Mouse (Mus musculus): ENCODE measurements around the gene Mybpc2. TPM values are rescaled to one million over a fixed set of nuclear protein-coding genes. Genes with fewer than 3 reads are reported as not detected.

Gene Mybpc2
- total and polyA plus RNA-seq, 3 experiments = 0.05 TPM; not detected in 2

GRCm38 (mm10) chr7:44495086-44495485 lies 29.4 kb downstream of the Mybpc2 start:
- no peak for ATAC-seq (ENCODE audit: extremely low read depth, insufficient number of reproducible peaks, low FRiP score, poor library complexity, severe bottlenecking)
- H3K27me3 ChIP-seq (ENCODE audit: insufficient read depth, low read length) = no peaks in the 10 kb centered on the region
- no peaks in the 10 kb centered on the region for H3K9me3 ChIP-seq (replicated peaks)
- DNase-seq (ENCODE audit: low spot score) = no peak
- TF ChIP-seq GATA1 (IDR thresholded peaks at IDR 0.05; ENCODE audit: borderline replicate concordance, low read length) = no peak
- no peak for TF ChIP-seq TAL1 (conservative IDR thresholded peaks at IDR 0.05; ENCODE audit: low read depth, low read length)
- TF ChIP-seq CTCF (IDR thresholded peaks at IDR 0.05; ENCODE audit: low read depth, low read length) = no peak
- TF ChIP-seq GATA2 (IDR thresholded peaks at IDR 0.05; ENCODE audit: borderline replicate concordance, low read depth, low read length) = no peak
- no peak for TF ChIP-seq POLR2AphosphoS5 (IDR thresholded peaks at IDR 0.05; ENCODE audit: insufficient replicate concordance, low read depth, low read length)
- peaks cover 37% of the 10 kb centered on the region for H3K4me1 ChIP-seq (ENCODE audit: insufficient read depth, low read depth, low read length)
- peak overlapping the region; percentile 85; the same call in 1 of the 2 replicates for H3K4me3 ChIP-seq (ENCODE audit: low read depth, low read length)
- H3K36me3 ChIP-seq (replicated peaks) = peaks cover 56% of the 10 kb centered on the region

GRCm38 (mm10) chr7:44494681-44495080 lies 29.8 kb downstream of the Mybpc2 start:
- Histone ChIP-seq H3K9me3 (replicated peaks) (no peaks in the 10 kb centered on the region), H3K27me3 (ENCODE audit: insufficient read depth, low read length) (no peaks in the 10 kb centered on the region), H3K36me3 (replicated peaks) (peaks cover 60% of the 10 kb centered on the region), H3K4me1 (ENCODE audit: insufficient read depth, low read depth, low read length) (peaks cover 37% of the 10 kb centered on the region), H3K4me3 (ENCODE audit: low read depth, low read length) (peak overlapping the region; percentile 85; the same call in 1 of the 2 replicates)
- TF ChIP-seq CTCF (IDR thresholded peaks at IDR 0.05; ENCODE audit: low read depth, low read length) (no peak), TAL1 (conservative IDR thresholded peaks at IDR 0.05; ENCODE audit: low read depth, low read length) (no peak), GATA1 (IDR thresholded peaks at IDR 0.05; ENCODE audit: borderline replicate concordance, low read length) (no peak), POLR2AphosphoS5 (IDR thresholded peaks at IDR 0.05; ENCODE audit: insufficient replicate concordance, low read depth, low read length) (no peak), GATA2 (IDR thresholded peaks at IDR 0.05; ENCODE audit: borderline replicate concordance, low read depth, low read length) (no peak)
- no peak for DNase-seq (ENCODE audit: low spot score)
- ATAC-seq (ENCODE audit: extremely low read depth, insufficient number of reproducible peaks, low FRiP score, poor library complexity, severe bottlenecking) = no peak

GRCm38 (mm10) chr7:44492166-44492826 lies 32.2 kb downstream of the Mybpc2 start:
- H3K36me3 ChIP-seq (replicated peaks) = peaks cover 76% of the 10 kb centered on the region

DNA sequence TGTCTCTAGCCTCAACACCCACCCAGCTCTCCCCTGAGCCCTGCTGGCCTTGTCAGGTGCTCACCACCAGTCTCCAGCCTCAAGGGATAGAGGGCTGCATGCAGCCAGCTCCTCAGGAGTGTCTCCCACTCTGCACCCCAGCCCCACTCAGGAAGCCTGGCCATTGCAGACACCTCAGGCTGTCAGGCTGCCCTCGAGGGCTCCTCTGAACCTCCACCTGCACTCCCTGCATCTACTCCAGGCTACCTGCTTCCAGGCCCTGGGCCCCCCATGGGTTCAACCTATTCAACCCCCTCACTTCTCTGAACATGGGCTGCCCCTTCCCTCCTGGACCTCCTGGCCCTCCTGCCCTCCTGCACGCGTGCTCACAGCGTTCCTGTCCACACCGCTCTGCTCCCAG lies 33.1 kb downstream of the Mybpc2 start:
- no peak for ATAC-seq (ENCODE audit: extremely low read depth, insufficient number of reproducible peaks, low FRiP score, poor library complexity, severe bottlenecking)
- Histone ChIP-seq H3K4me1 (ENCODE audit: insufficient read depth, low read depth, low read length) (peaks cover 23% of the 10 kb centered on the region), H3K9me3 (replicated peaks) (no peaks in the 10 kb centered on the region), H3K27me3 (ENCODE audit: insufficient read depth, low read length) (no peaks in the 10 kb centered on the region; the same call in 1 of the 2 replicates), H3K36me3 (replicated peaks) (peaks cover 85% of the 10 kb centered on the region), H3K4me3 (ENCODE audit: low read depth, low read length) (no peak overlapping the region)
- no peak for DNase-seq (ENCODE audit: low spot score)
- TF ChIP-seq GATA2 (IDR thresholded peaks at IDR 0.05; ENCODE audit: borderline replicate concordance, low read depth, low read length) (no peak), POLR2AphosphoS5 (IDR thresholded peaks at IDR 0.05; ENCODE audit: insufficient replicate concordance, low read depth, low read length) (no peak), GATA1 (IDR thresholded peaks at IDR 0.05; ENCODE audit: borderline replicate concordance, low read length) (no peak), TAL1 (conservative IDR thresholded peaks at IDR 0.05; ENCODE audit: low read depth, low read length) (no peak), CTCF (IDR thresholded peaks at IDR 0.05; ENCODE audit: low read depth, low read length) (no peak)

More at GRCm38 (mm10) chr7:44492166-44492826, 32.2 kb downstream of the Mybpc2 start:
- ATAC-seq (ENCODE audit: extremely low read depth, insufficient number of reproducible peaks, low FRiP score, poor library complexity, severe bottlenecking) = no peak
- Histone ChIP-seq H3K4me3 (ENCODE audit: low read depth, low read length) (no peak overlapping the region), H3K4me1 (ENCODE audit: insufficient read depth, low read depth, low read length) (peaks cover 31% of the 10 kb centered on the region), H3K27me3 (ENCODE audit: insufficient read depth, low read length) (no peaks in the 10 kb centered on the region), H3K9me3 (replicated peaks) (no peaks in the 10 kb centered on the region)
- DNase-seq (ENCODE audit: low spot score) = no peak
- TF ChIP-seq GATA2 (IDR thresholded peaks at IDR 0.05; ENCODE audit: borderline replicate concordance, low read depth, low read length) = no peak
- TF ChIP-seq GATA1 (IDR thresholded peaks at IDR 0.05; ENCODE audit: borderline replicate concordance, low read length) = no peak
- TF ChIP-seq POLR2AphosphoS5 (IDR thresholded peaks at IDR 0.05; ENCODE audit: insufficient replicate concordance, low read depth, low read length) = no peak
- no peak for TF ChIP-seq TAL1 (conservative IDR thresholded peaks at IDR 0.05; ENCODE audit: low read depth, low read length)
- no peak for TF ChIP-seq CTCF (IDR thresholded peaks at IDR 0.05; ENCODE audit: low read depth, low read length)

DNA sequence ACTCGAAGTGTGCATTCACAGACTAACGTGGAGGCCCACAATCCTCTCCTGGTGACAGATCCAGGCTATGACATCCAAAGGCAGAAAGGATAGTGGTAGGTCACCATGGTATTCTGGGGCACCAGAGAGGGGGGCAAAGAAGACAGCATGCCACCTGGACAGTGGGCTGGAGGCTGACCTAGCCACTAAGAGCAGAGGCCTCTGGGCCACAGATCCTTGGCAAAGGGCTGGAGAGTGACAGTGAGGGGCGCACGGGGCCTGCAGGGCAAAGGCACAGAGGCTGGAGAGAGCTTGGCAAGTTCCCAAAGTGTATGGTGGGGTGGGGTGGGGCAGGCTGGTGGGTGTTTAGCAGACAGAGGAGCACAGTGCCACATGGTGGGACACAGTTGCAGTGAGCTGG lies 34.2 kb downstream of the Mybpc2 start:
- H3K9me3 ChIP-seq (replicated peaks) = no peaks in the 10 kb centered on the region
- ATAC-seq (ENCODE audit: extremely low read depth, insufficient number of reproducible peaks, low FRiP score, poor library complexity, severe bottlenecking) (no peak), DNase-seq (ENCODE audit: low spot score) (no peak)
- H3K4me3 ChIP-seq (ENCODE audit: low read depth, low read length) = no peak overlapping the region
- H3K4me1 ChIP-seq (ENCODE audit: insufficient read depth, low read depth, low read length) = peaks cover 18% of the 10 kb centered on the region
- TF ChIP-seq POLR2AphosphoS5 (IDR thresholded peaks at IDR 0.05; ENCODE audit: insufficient replicate concordance, low read depth, low read length) (no peak), GATA2 (IDR thresholded peaks at IDR 0.05; ENCODE audit: borderline replicate concordance, low read depth, low read length) (no peak), GATA1 (IDR thresholded peaks at IDR 0.05; ENCODE audit: borderline replicate concordance, low read length) (no peak), CTCF (IDR thresholded peaks at IDR 0.05; ENCODE audit: low read depth, low read length) (no peak), TAL1 (conservative IDR thresholded peaks at IDR 0.05; ENCODE audit: low read depth, low read length) (no peak)
- peaks cover 88% of the 10 kb centered on the region for H3K36me3 ChIP-seq (replicated peaks)
- no peaks in the 10 kb centered on the region; the same call in 1 of the 2 replicates for H3K27me3 ChIP-seq (ENCODE audit: insufficient read depth, low read length)

DNA sequence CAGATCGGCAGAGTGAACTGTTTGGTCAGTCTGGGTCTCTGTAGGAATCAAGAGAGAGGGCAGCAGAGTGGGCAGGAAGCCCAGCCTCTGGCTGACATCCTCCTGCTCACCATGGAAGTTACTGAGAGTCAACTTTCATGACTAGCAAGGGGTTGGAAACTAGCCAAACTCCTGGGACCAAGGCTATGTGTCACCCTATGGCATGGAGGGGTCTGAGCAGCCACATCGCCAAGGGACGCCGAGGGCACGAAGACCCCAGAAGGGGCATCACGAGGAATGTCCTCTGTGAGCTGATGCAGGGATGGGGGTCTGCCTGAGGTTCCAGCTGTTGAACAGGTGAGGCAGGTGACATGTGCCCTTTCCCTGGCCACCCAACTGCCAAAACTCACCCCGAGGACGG lies 35.9 kb downstream of the Mybpc2 start:
- no peak for ATAC-seq (ENCODE audit: extremely low read depth, insufficient number of reproducible peaks, low FRiP score, poor library complexity, severe bottlenecking)
- Histone ChIP-seq H3K36me3 (replicated peaks) (peaks cover 82% of the 10 kb centered on the region), H3K27me3 (ENCODE audit: insufficient read depth, low read length) (no peaks in the 10 kb centered on the region; the same call in 1 of the 2 replicates), H3K4me1 (ENCODE audit: insufficient read depth, low read depth, low read length) (peaks cover 20% of the 10 kb centered on the region), H3K9me3 (replicated peaks) (no peaks in the 10 kb centered on the region), H3K4me3 (ENCODE audit: low read depth, low read length) (no peak overlapping the region)
- TF ChIP-seq GATA2 (IDR thresholded peaks at IDR 0.05; ENCODE audit: borderline replicate concordance, low read depth, low read length) (no peak), CTCF (IDR thresholded peaks at IDR 0.05; ENCODE audit: low read depth, low read length) (no peak), GATA1 (IDR thresholded peaks at IDR 0.05; ENCODE audit: borderline replicate concordance, low read length) (no peak), TAL1 (conservative IDR thresholded peaks at IDR 0.05; ENCODE audit: low read depth, low read length) (no peak), POLR2AphosphoS5 (IDR thresholded peaks at IDR 0.05; ENCODE audit: insufficient replicate concordance, low read depth, low read length) (no peak)
- DNase-seq (ENCODE audit: low spot score) = no peak

Data from G1E (cell line).